Mouse (Mus musculus): ENCODE measurements at regions not wholly inside any gene's neighbourhood (a gene's known extent, or its start where the extent isn't known, plus 50 kb on each side); places are given as distances from the start of the nearest gene placed in this dataset.

DNA sequence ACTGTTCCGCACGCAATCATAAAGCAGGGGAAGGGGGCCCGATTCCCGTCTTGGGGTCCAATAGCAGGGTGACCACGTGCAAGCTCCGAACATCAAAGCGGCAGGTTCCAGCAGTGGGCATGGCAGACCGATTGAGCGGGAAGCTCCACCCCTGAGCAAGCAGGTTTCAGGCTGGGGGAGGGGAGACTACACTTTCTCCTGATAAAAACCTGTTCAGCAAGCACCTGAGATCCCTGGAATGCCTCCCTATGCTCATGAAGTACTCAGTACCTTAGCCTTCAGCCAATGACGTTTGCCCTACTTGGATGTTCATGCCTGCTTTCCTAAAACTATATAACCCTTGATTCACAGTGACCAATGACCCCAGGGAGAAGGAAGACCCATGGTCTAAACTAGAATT, 83.7 kb upstream of the Rorb start:
- no peak for TF ChIP-seq CTCF (IDR thresholded peaks at IDR 0.05; ENCODE audit: low read depth)
- no peak for TF ChIP-seq EP300 (optimal IDR thresholded peaks at IDR 0.05)
